Mouse (Mus musculus) forebrain, postnatal 0 days (tissue): ENCODE measurements around the gene Pms2. TPM values are rescaled to one million over a fixed set of nuclear protein-coding genes. Genes with fewer than 3 reads are reported as not detected.

Source experiments
- ATAC-seq: fragments of 200-750 bp; cut with Nextera tagmentation; 2 replicates; pipeline ENCODE4 v1.8.0; 2017; ENCODE audit warnings: mild to moderate bottlenecking, moderate library complexity
- DNase-seq: peaks from one replicate; pipeline ENCODE4 v3.0.0-alpha.2; 2015
- H3K27ac ChIP-seq: fragments of 300-500 bp; sonication (generic); 2 replicates; pipeline ENCODE4 v1.5.1; 2014; ENCODE audit warnings: low read depth, mild to moderate bottlenecking, antibody characterized with exemption, low read length, moderate library complexity, mixed read lengths
- H3K27me3 ChIP-seq: fragments of 300-500 bp; sonication (generic); 2 replicates; pipeline ENCODE4 v1.6.1; 2014; ENCODE audit warnings: mild to moderate bottlenecking, low read length, mixed read lengths; ENCODE audit not compliant: insufficient read depth
- H3K36me3 ChIP-seq: fragments of 300-500 bp; sonication (generic); 2 replicates; pipeline ENCODE4 v1.6.1; 2014; ENCODE audit warnings: mild to moderate bottlenecking, moderate library complexity; ENCODE audit not compliant: insufficient read depth
- H3K4me1 ChIP-seq: fragments of 300-500 bp; sonication (generic); 2 replicates; pipeline ENCODE4 v1.6.1; 2014; ENCODE audit warnings: antibody characterized with exemption; ENCODE audit not compliant: insufficient read depth
- H3K4me2 ChIP-seq: fragments of 300-500 bp; sonication (generic); 2 replicates; pipeline ENCODE4 v1.6.1; 2014; ENCODE audit warnings: low read depth, mild to moderate bottlenecking, moderate library complexity
- H3K4me3 ChIP-seq: fragments of 300-500 bp; sonication (generic); 2 replicates; pipeline ENCODE4 v1.5.1; 2014; ENCODE audit warnings: low read depth, low read length, mixed read lengths
- H3K9ac ChIP-seq: fragments of 300-500 bp; sonication (generic); 2 replicates; pipeline ENCODE4 v1.6.1; 2014; ENCODE audit warnings: mild to moderate bottlenecking
- H3K9me3 ChIP-seq: fragments of 300-500 bp; sonication (generic); 2 replicates; pipeline ENCODE4 v1.6.1; 2016; ENCODE audit warnings: low read length
- CTCF ChIP-seq: sonication (generic); IDR thresholded peaks from 2 replicates; pipeline ENCODE4 v1.5.1; 2016; ENCODE audit warnings: antibody characterized with exemption, control low read depth, low read depth
- WGBS: fragments of 180-500 bp; shearing (Covaris S2); extraction: QIAGEN DNeasy Blood & Tissue Kit; methylation state at CpG from one replicate; pipeline ENCODE4 v1.1.7; 2014; 5-methylcytosine and 5-hydroxymethylcytosine counted together
- polyA plus RNA-seq: library from polyadenylated mRNA; unstranded; fragments of >200 nt; fragmentation: Nextera tagmentation; extraction: Ambion mirVana; gene quantifications from 2 replicates; pipeline ENCODE4 v1.2.1, GENCODE M21; 2015
- total RNA-seq: library from RNA; depleted of rRNA; stranded (reverse); fragments of >200 nt; gene quantifications from 2 replicates; pipeline ENCODE4 v1.2.3, GENCODE M21; 2014

Pms2 gene
- total and polyA plus RNA-seq, 2 experiments from 2014 or later: 19.5 to 28.4 TPM

- 46% methylated on average over 5 of the region's 5 CpGs for WGBS
- peak; percentile 55 for TF ChIP-seq CTCF
- H3K4me2 ChIP-seq: no peak overlapping the region
- H3K27me3 ChIP-seq: no peaks in the 10 kb centered on the region
- peaks cover 59% of the 10 kb centered on the region for H3K36me3 ChIP-seq
- no peak overlapping the region for H3K9ac ChIP-seq
- DNase-seq (peak; percentile 51), ATAC-seq (no peak)
- H3K9me3 ChIP-seq: no peaks in the 10 kb centered on the region
- H3K27ac ChIP-seq: no peak overlapping the region
- H3K4me1 ChIP-seq: no peaks in the 10 kb centered on the region
- H3K4me3 ChIP-seq: no peak overlapping the region
Observed at GRCm38 (mm10) chr5:143917418-143917817, 7.7 kb downstream of the Pms2 start.

DNA sequence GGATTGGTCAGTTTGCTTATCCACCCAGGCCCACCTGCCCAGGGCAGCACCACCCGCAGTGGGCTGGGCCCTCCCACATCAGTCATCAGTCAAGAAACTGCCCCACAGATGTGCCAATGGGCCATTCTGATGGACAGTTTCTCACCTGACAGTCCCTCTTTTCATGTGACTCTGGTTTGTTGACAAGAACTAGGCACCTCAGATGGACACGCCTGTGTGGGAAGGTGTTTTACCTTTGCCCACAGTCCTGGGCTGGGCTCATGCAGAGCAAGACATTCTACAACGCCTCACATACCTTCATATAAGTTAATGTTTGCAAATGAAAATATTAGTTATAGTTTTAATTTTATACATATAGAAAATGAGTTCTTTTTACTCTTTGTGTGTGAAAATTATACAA, 8.4 kb downstream of the Pms2 start:
- peaks cover 63% of the 10 kb centered on the region for H3K36me3 ChIP-seq
- 97% methylated on average over 3 of the region's 3 CpGs for WGBS

GRCm38 (mm10) chr5:143924781-143925452, 15.2 kb downstream of the Pms2 start:
- no peak for DNase-seq
- Histone ChIP-seq H3K4me1 (no peaks in the 10 kb centered on the region), H3K36me3 (peaks cover 79% of the 10 kb centered on the region), H3K4me2 (no peak overlapping the region), H3K9ac (no peak overlapping the region), H3K4me3 (no peak overlapping the region), H3K9me3 (no peaks in the 10 kb centered on the region), H3K27ac (no peak overlapping the region), H3K27me3 (no peaks in the 10 kb centered on the region)
- TF ChIP-seq CTCF: no peak
- no peak for ATAC-seq
- 94% methylated on average over 6 of the region's 6 CpGs for WGBS

More for the DNA sequence above, 8.4 kb downstream of the Pms2 start:
- Histone ChIP-seq H3K4me1 (no peaks in the 10 kb centered on the region), H3K9me3 (no peaks in the 10 kb centered on the region), H3K27me3 (no peaks in the 10 kb centered on the region), H3K4me3 (no peak overlapping the region), H3K4me2 (no peak overlapping the region), H3K27ac (no peak overlapping the region), H3K9ac (no peak overlapping the region)
- DNase-seq: no peak
- TF ChIP-seq CTCF: no peak
- ATAC-seq: no peak

GRCm38 (mm10) chr5:143927875-143928274, 18.1 kb downstream of the Pms2 start, which contains the start of gene Gm42421:
Gm42421 (plus strand) TSS chr5:143928175.
- TF ChIP-seq CTCF: no peak
- Histone ChIP-seq H3K4me1 (no peaks in the 10 kb centered on the region), H3K27me3 (no peaks in the 10 kb centered on the region), H3K4me3 (no peak within 1 kb of the TSS), H3K9ac (no peak within 1 kb of the TSS), H3K27ac (no peak within 1 kb of the TSS), H3K36me3 (peaks cover 76% of the 10 kb centered on the region), H3K4me2 (no peak within 1 kb of the TSS), H3K9me3 (no peaks in the 10 kb centered on the region)
- ATAC-seq (no peak), DNase-seq (no peak)
- WGBS: 96% methylated on average over 8 of the region's 8 CpGs

DNA sequence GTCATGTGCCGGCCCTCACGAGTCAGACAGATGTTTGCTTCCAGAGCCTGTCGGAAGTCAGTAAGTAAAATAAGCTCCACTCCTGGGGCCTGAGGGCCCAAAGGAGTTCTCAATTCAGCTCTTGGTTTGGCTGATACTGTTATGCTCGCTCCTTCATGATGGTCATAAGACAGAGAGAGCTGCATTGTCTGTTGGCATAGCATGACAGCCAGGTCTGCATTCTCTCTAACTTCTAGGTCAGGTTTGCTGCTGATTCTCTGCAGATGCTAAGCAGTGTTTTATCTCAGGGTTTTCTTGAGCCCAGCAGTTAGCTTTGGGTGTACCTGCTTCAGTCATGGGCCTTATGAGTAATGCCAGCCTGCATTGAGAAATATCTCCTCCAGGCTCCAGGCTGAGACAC, 19.5 kb downstream of the Pms2 start:
- no peaks in the 10 kb centered on the region for H3K27me3 ChIP-seq
- no peak overlapping the region for H3K9ac ChIP-seq
- H3K4me1 ChIP-seq: no peaks in the 10 kb centered on the region
- TF ChIP-seq CTCF: no peak
- H3K27ac ChIP-seq: no peak overlapping the region
- peaks cover 66% of the 10 kb centered on the region for H3K36me3 ChIP-seq
- no peak overlapping the region for H3K4me3 ChIP-seq
- H3K4me2 ChIP-seq: no peak overlapping the region
- ATAC-seq (no peak), DNase-seq (no peak)
- no peaks in the 10 kb centered on the region for H3K9me3 ChIP-seq
- 93% methylated on average over 4 of the region's 4 CpGs for WGBS

- no peak for ATAC-seq
- Histone ChIP-seq H3K36me3 (peaks cover 52% of the 10 kb centered on the region), H3K4me2 (no peak overlapping the region), H3K27ac (no peak overlapping the region), H3K4me1 (no peaks in the 10 kb centered on the region), H3K4me3 (no peak overlapping the region), H3K9me3 (no peaks in the 10 kb centered on the region), H3K9ac (no peak overlapping the region), H3K27me3 (no peaks in the 10 kb centered on the region)
- WGBS: 96% methylated on average over 12 of the region's 12 CpGs
- no peak for DNase-seq
- TF ChIP-seq CTCF: no peak
Observed at GRCm38 (mm10) chr5:143930656-143931055, 20.9 kb downstream of the Pms2 start.

DNA sequence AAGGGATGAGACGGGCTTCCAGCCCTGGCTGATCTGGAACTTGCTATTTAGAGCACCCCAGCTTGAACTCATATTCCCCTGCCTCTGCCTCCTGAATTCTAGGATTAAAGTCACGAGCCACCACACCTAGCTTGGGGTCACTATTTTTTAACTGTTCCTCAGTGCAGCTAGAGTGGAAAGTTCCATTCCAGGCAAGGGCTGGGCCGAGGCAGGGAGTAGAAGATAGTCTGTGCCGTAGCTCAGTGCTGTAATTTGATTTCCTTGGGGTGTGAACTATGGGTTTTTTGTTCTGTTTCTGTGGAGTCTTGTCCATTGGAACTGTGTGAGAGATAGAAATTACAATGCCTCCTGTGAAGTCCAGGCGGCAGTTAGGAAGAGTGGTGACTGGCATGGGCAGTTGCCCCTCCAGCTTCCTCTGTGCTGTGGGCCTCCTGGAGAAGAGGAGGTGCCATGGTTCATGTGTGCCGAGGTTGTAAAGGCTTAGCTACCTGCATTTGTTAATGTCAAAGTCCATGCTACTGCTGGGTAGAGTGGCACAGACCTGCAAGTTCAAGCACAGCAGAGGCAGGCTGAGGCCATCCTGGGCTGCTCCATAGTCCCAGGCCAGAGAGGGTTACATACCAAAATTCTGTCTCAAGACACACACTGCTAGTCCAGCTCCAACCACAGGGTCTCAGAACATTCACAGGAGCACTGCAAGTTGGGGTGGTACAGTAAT, 22.3 kb downstream of the Pms2 start:
- no peak overlapping the region for H3K4me3 ChIP-seq
- H3K9ac ChIP-seq: no peak overlapping the region
- peaks cover 39% of the 10 kb centered on the region for H3K36me3 ChIP-seq
- no peak for TF ChIP-seq CTCF
- H3K4me1 ChIP-seq: no peaks in the 10 kb centered on the region
- ATAC-seq: no peak
- no peak overlapping the region for H3K4me2 ChIP-seq
- no peaks in the 10 kb centered on the region for H3K9me3 ChIP-seq
- 90% methylated on average over 6 of the region's 6 CpGs for WGBS
- no peak for DNase-seq
- H3K27ac ChIP-seq: no peak overlapping the region
- no peaks in the 10 kb centered on the region for H3K27me3 ChIP-seq
